Mouse (Mus musculus): Measurements from ENCODE around the gene Otulinl. TPM values are rescaled to one million over a fixed set of nuclear protein-coding genes. Genes with fewer than 3 reads are reported as not detected.
"Not testable (repeated sequence)": the region's sequence is repeated elsewhere in the genome, so short reads cannot be mapped to it uniquely, and the experiment has no call there.

The Otulinl gene
- polyA plus RNA-seq (2012; rRNA removed) = 6.7 and 8.3 TPM in 2 replicates

DNA sequence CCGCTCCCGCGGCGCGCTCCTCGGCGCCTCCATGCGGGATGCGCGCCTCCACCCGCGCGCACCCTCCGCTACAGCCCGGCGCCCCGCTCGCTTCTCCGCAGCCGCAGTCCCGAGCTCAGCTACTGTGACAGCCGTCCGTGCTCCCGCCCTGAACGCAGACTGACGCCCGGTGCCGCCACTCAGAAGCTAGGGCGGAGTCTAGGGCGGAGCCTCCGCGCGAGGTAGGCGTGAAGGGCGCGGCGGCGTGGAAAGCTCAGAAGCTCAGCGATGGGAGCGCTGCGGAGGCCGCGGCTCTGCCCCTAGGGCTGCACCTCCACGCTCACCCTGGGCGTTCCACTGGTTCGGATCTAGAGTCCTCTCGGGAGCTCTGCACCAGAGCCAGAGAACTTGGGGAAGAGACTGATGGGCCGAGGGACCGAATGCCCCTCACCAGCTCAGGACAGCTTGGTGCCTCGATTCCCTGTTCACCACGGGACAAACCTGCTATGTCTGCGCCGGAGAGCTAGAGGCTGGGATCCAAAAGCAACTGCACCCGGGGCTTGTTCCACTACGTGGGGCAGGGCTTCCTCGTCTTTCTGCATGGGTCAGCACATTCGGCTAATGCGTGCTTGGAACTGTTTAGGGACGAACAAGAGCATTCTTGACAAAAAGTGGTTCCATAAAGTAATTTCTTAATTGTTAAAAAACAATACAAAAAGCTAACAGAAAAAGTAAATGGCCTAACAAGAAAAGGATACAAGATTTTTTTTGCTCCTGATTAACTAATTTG is at the start of gene Otulinl:
Gene Otulinl (minus strand): TSS at position 161 of the 769 bp plus-strand sequence.
- peak; percentile 43 for DNase-seq (ENCODE audit: low read depth, low spot score)
- WGBS = 1% methylated on average over 59 of the region's 59 CpGs

DNA sequence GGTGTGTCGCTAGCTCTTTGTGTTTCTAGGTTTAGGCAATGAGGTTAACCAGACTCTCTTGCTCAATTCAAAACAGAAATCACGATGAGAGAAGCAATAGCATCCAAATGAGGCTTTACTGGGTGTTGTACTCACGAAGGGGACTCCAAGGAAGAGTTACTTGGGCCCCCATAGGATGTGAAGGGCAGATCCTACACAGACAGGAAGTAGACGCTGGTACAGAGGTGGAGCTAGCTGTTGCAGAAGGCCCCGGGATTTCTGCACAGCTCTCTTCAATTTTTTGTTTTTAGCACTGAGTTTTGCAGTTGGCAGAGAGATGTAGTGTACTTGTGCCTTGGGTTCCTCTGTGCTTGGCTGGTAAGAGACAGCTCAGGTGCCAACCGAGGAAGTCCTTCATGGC is 44.8 kb upstream of the Otulinl start:
- no peak for DNase-seq (ENCODE audit: low read depth, low spot score)
- WGBS = 67% methylated on average over 6 of the region's 6 CpGs

DNA sequence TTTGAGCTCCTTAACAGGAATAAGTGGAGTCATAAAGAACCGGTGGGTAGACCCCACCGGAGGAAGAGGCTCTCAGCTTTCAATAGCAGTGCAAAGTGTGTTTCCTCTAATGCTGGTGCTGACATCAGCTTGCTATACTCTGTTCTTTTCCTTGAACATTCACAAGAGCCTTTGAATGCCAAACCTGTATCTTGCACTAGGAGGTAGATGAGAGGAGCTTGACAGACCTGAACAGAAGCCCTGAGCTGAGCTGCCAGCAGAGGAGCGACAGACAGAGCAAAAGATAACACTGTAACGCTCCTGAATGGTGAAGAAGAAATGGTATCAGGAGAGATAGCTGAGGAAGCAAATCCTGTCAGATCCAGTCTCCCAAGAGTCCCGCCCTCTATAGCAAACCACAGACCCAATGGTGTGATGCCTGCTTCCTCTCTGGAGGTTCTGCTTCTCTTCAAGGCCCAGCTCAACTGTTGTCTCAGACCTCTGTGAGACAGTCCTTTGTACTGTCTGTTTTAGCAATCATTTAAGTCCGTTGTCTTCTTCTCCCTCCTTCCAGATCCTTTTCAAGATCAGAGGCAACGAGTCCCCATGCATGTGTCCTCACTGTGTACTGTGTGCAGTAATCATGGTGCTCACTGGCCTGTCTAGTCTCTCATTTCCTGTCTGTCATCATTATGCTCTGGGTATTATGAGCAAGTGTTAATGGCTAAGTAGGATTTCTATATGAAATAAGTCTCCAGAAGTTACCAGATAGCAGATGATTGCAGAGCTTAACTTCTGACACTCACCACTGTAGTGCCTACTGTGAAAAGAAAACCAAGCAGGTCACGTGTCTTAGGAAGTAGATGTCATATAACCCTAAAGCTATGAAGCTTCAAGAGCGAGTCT is 43.7 kb upstream of the Otulinl start:
- WGBS = 61% methylated on average over 9 of the region's 9 CpGs
- no peak for DNase-seq (ENCODE audit: low read depth, low spot score)

DNA sequence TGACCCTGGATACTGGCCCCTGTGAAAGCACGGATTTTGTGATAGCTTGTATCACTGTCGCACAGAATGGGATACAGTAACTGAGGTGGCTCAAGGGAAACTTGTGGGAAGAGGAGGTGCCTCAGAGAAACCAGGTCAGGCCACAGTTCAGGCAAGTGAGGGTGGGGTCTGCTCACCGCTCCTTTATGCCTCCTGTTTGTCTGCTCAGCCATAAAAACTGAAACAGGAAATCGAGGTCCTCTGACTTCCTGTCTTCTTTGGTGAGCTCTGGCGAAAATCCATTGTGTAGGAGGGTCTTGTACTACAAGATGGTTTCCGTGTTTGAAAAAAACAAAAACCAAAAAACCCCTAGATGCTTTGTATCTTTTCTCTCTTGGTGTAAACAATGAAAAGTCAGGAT is 42.9 kb upstream of the Otulinl start:
- WGBS = 32% methylated on average over 6 of the region's 6 CpGs
- no peak for DNase-seq (ENCODE audit: low read depth, low spot score)

DNA sequence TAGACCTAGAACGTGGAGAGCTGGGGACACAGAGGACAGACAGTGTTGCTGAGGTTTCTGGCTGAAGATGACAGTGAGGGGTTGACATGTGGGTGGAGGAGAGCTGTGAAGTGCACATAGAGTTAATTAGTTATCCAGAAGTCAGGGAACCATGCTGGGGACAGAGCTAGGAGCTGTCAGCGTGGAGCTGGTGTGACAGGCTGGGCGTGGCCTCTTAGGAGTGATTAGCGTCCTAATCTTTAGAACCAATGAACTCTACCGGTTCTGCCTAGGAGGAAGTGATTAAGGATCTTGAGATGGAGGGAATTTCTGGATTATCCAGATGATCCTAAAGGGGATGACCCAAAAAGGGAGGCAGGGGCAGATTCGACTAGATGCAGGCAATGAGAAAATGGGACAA is 42.4 kb upstream of the Otulinl start:
- DNase-seq (ENCODE audit: low read depth, low spot score) = no peak
- 40% methylated on average over 6 of the region's 6 CpGs for WGBS

DNA sequence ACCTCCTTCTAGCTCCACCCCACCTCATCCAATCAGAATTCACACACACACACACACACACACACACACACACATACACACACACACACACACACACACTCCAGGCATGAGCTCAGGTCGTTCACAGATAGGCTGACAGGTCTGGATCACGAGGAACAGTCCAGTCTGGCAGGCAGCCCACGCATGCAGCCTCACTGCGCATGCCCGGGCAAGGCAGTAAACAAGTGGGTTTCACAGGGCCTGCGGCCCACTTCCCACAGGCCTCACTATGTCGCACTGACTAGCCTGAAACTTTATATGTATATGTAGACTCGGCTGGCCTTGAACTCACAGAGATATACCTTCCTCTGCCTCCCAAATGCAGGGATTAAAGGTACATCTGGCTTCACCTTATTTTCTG is 38.9 kb upstream of the Otulinl start:
- not testable (repeated sequence) for DNase-seq (ENCODE audit: low read depth, low spot score)
- 74% methylated on average over 8 of the region's 8 CpGs for WGBS

DNA sequence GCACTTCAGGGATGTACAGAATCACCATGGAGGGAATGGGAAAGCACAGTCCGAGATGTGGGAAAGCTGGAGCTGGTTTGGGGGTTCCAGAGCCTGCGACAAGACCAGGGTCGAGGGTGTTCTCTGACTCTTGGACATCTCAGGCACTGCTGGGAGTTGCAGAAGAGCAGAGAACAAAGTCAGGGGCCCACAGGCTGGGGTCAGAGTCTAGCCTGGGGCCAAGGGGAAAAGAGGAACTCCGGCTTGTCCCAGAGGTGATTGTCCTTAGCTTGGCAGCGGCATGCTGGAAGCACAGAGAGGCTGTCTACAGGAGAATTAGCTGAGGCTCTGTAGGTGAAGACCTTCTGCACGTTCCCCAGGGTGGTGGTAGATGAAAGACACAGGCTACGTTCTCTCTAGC is 37.3 kb upstream of the Otulinl start:
- DNase-seq (ENCODE audit: low read depth, low spot score) = no peak
- 64% methylated on average over 7 of the region's 7 CpGs for WGBS

DNA sequence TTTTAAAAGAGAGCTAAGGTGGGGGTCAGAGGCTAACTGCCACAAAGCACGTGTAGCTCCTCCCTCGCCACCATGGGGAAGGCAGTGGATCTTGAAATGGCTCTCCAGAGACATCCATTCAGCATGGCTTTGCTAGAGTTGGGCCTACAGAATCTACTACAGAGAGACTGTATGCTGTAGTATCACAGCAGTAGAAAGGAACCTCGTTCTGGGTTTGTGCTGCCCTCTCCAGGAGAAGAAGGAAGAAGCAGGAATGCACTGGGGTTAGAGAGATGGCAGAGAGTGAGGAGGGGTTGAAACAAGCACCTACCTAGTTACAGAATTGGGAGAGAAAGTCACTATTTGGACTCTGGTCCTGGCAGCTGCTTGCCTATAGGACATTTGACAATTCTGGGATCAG is 34.0 kb upstream of the Otulinl start:
- 34% methylated on average over 3 of the region's 3 CpGs for WGBS
- no peak for DNase-seq (ENCODE audit: low read depth, low spot score)

DNA sequence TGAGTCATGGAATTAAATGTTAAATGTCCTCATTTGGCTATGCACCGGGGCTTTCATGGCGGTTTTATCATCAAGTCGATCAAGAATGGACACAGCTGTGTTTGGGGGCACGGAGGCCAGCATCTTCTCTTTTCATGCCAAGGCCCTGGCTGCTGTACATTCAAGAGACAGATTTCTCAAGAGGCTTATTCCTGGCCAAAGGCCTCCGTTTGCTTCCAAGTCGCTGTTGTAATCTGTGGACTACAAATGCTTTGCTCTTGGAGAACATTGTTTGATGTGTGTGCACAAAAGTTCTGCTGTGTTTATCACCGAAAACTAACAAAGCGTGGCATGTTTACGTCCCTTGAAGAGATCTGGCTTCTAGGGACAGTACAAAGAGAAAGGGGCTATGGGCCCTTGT is 29.3 kb upstream of the Otulinl start:
- 62% methylated on average over 9 of the region's 9 CpGs for WGBS
- no peak for DNase-seq (ENCODE audit: low read depth, low spot score)

DNA sequence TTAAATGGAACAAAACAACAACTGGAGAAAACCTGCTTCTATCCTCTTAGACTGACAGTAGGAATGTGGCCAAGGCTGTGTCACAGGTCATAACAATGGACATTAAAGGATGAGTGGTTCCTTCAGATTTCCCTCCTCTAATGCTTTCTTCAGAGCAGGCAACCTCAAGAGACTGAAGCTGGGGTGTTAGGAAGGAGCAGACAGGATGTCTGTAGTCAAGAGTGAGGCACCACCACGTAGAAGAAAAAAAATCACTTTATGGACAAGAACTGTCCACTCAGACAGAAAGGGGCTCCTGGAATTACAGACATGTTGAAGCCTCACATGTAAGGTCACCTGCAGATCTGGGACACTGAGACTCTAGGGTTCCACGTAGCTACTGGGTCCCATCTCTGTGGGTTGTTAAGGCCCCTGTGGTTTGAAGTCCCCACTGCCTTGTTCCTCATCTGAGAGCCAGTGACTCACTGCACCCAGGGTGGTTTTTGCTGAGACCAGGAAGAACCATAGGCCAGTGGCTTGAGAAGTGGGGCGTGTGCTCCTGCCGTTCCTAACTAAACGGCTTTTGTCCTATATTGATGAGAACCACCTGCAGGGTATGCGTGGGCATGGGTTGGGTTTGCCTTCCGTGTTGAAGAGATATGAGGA is 27.7 kb upstream of the Otulinl start:
- WGBS = 48% methylated on average over 7 of the region's 7 CpGs
- DNase-seq (ENCODE audit: low read depth, low spot score) = no peak

DNA sequence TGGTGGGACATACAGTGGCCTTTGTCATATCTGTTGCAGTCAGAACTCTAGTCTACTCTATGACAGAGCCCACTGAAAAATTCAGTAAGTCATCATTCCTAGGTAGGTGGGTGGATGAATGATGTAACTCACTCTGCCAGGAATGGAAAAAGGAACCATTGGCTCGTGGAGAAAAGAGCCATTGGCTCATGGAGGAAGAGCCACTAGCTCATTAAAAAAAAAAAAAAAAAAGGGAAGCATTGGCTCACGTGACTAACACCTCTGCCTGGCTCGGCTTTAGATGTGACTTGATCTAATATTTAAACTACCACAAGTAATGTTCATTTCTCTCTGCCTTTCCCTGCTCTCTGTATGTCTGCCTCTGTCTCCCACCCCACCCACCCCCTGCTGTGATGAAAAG is 27.1 kb upstream of the Otulinl start:
- no peak for DNase-seq (ENCODE audit: low read depth, low spot score)
- 47% methylated on average over 3 of the region's 3 CpGs for WGBS

DNA sequence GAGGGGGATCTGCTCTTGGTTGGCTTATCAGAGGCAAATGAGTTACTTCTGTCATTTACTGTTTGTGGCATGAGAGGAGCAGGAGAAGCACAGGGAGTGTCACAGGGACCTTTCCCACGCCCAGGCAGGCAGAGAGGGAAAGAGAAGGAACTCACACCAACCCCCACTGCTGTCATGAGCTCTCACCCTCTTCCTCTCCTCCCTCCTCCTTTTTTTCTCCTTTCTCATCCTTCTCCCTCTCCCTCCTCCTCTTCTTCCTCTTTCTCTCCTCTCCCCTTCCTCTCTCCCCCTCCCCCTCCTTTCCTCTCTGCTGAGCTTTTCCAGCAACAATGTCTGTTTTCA is 21.6 kb upstream of the Otulinl start:
- DNase-seq (ENCODE audit: low read depth, low spot score) = no peak
- WGBS = 20% methylated on average over 1 of the region's 1 CpGs

DNA sequence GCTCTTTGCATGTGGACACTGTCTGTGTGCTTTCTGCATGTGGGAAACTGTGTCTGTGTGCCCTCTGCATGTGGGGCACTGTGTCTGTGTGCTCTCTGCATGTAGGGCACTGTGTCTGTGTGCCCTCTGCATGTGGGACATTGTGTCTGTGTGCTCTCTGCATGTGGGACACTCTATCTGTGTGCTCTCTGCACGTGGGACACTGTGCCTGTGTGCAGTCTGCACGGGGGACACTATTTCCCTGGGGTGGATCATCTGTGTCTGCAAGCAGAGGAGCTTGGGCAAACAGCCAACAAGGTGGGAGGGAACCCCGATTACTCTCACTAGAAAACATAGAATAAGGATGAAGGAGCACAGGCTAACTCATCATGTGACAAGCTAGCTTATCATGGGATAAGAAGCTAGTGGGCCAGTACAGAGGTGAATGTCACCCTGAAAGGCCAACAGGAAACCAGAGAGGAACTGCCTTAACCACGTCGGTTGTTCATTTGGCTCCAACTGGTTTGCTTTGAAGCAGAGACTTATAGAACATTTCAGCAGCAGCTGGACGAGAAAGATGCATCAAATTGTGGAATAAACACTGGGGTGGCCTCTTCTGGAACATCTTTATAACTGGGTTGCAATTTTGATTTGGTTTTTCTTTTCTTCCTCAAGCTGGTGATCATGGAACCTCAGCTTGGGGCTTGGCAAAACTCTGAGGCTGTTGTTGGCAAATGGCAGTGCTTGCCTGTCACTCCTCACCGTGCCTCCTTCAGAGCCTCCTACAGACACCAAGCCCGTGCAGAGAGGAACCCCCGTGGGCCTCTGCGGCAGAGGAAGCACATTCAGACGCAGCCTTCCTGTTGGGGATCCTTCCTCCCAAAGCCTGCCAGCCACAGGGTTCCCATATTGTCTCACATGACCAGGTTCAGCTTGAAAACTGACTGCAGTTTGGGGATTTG is 20.9 kb upstream of the Otulinl start:
- WGBS = 34% methylated on average over 11 of the region's 11 CpGs
- no peak for DNase-seq (ENCODE audit: low read depth, low spot score)

DNA sequence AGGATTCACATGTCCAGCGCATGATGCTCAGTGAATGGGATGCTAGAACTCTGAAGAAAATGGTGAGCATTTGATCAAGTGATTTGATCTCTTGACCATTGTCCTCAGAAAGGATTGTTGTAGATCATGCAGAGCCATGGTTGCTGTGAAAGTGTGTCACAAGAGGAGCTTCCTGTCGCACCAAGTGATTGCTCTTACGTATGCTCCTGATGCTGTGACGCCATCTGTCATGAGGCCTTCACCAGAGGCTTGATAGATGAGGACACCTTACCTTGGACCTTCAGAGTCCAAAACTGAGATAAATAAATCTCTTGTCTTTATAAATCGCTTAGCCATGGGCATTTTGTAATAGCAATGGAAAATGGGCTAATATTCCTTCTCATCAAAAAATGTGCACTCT is 16.3 kb upstream of the Otulinl start:
- DNase-seq (ENCODE audit: low read depth, low spot score) = no peak
- 91% methylated on average over 5 of the region's 5 CpGs for WGBS

DNA sequence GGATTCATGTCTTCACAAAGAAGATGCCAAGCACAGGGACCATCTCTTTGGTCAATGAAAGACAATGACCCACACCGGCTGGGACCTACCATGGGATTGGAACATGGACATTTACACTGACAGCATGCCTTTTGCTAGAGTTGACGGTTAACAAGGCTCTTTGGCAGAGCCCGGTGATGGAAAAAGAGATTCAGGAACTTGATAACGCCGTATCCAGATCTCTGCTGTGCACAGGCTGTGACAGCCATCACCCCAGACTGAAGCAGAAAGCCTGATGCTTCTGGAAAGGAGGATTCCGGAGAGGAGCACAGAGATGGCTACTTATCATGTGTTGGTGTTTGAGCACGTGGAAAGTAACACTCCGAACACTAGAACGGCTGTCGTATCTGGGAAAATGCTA is 11.9 kb upstream of the Otulinl start:
- no peak for DNase-seq (ENCODE audit: low read depth, low spot score)

DNA sequence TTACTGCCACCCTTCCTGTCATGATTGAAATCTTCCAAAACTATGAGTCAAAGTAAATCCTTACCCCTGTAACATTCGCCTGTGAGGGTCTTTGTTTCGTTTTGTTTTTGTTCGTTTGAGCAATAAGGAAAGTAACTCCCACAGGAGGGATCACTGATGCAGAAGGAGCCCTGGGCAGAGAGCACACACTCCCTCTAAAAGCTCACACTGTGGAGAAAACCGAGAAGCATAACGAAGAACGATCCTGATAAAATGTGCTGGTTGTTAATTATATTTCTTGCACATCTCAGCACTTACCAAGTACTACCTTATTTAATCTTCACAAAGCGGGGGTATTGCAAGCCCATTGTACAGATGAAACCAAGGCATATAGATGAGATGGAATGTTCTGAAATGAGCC is 10.8 kb upstream of the Otulinl start:
- no peak for DNase-seq (ENCODE audit: low read depth, low spot score)
- 76% methylated on average over 7 of the region's 7 CpGs for WGBS

More for the DNA sequence above, 11.9 kb upstream of the Otulinl start:
- 90% methylated on average over 10 of the region's 10 CpGs for WGBS

DNA sequence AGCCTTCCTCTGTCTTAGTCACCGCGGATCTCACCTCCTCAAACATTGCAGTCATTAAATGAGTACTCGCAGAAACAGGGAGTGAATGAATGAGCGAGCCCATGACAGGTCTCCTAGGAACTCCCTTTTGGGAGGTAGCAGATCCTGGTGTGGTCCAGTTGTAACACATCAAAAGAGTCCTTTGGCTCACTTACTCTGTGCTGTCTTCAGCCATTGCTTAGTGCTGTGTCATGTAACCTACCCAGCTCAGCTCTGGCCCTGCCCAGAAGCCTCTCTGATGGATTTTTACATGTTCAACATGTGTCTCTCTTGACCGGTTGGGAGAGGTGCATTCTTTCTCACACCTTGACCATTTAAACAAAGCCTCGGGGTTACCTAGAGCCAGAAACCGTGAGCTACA is 9.8 kb upstream of the Otulinl start:
- no peak for DNase-seq (ENCODE audit: low read depth, low spot score)
- 69% methylated on average over 7 of the region's 7 CpGs for whole genome bisulfite sequencing

DNA sequence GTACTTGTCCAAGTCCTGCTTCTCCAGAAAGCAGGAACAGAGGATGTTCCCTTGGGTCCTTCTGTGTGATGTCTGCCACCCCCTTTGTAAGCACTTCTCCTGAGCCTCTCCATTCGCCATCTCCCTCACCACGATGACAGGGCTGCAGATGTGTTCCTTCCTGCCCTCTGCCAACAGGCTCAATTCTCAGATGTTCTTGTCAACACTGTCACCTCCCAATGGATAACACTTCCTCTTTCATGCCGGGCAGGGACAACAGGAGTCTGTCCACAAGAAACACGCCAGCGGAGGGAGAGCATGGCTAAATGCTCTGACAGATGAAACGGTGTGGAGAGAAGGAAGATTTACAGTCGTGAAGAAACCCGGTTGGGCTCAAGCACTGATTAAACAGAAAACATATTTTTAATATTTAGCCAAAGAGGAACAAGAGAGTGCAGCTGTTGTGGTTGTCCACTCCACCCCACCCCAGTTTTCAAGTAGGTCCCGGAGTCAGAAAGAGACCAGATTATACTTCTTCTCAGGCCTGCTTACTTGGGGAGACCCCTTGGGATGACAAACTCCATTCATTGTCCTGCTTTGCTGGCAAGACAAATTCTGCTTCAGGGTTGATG is 6.8 kb upstream of the Otulinl start:
- 50% methylated on average over 9 of the region's 9 CpGs for WGBS
- DNase-seq (ENCODE audit: low read depth, low spot score) = no peak

DNA sequence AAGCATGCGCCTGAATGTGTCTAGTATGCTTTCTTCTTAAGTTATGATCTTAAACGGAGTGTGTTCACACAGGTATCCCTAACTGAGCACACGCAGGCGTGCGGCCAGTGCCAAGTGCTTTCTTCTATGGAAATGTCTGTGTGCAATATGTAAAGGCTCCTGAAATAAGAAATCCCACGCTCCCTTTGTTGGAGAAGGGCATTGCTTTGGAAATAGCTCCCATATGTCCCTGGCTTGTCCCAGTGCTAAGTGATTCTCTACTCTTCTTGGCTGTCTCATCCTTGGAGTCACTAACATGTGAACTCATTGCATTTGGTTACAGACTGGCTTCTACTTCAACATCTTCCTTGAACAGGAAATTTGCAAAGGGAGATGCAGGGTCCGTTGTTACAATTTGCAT is 3.4 kb upstream of the Otulinl start:
- 64% methylated on average over 7 of the region's 7 CpGs for WGBS
- no peak for DNase-seq (ENCODE audit: low read depth, low spot score)

Data from large intestine, adult 2 months (tissue).